Mouse (Mus musculus) MEL (cell line): ENCODE measurements around the gene Tmprss4.

Experiments
- CTCF ChIP-seq, 3 experiments: IDR thresholded peaks in 2 of 3; conservative IDR thresholded peaks in 1 of 3; 2 replicates each; pipeline ENCODE4 v1.5.1; 2011 to 2012; ENCODE audit warnings: low read length in 3 of 3, low read depth in 2 of 3, mild to moderate bottlenecking in 2 of 3, improper control_type of control experiment in 1 of 3, inconsistent platforms in 1 of 3, mixed read lengths in 1 of 3, moderate library complexity in 1 of 3; ENCODE audit not compliant: control insufficient read depth in 1 of 3, insufficient read depth in 1 of 3, poor library complexity in 1 of 3, severe bottlenecking in 1 of 3
- E2F4 ChIP-seq: IDR thresholded peaks from 2 replicates; pipeline ENCODE4 v1.6.1; 2011; ENCODE audit warnings: low read depth, low read length, improper control_type of control experiment, borderline replicate concordance
- MAFK ChIP-seq: IDR thresholded peaks from 2 replicates; pipeline ENCODE4 v1.6.1; 2011; ENCODE audit warnings: low read depth, mild to moderate bottlenecking, low read length, improper control_type of control experiment, borderline replicate concordance
- POLR2A ChIP-seq, 2 experiments: IDR thresholded peaks; 2 replicates each; pipeline ENCODE4 v1.6.1; 2011 to 2012; ENCODE audit warnings: low read length in 2 of 2, mild to moderate bottlenecking in 2 of 2, control low read depth in 1 of 2, improper control_type of control experiment in 1 of 2, low read depth in 1 of 2, moderate library complexity in 1 of 2; ENCODE audit not compliant: control insufficient read depth in 1 of 2, insufficient read depth in 1 of 2, poor library complexity in 1 of 2
- ZKSCAN1 ChIP-seq: IDR thresholded peaks from 2 replicates; pipeline ENCODE4 v1.6.1; 2012; ENCODE audit warnings: low read depth, mild to moderate bottlenecking, inconsistent platforms, low read length, improper control_type of control experiment, moderate library complexity

DNA sequence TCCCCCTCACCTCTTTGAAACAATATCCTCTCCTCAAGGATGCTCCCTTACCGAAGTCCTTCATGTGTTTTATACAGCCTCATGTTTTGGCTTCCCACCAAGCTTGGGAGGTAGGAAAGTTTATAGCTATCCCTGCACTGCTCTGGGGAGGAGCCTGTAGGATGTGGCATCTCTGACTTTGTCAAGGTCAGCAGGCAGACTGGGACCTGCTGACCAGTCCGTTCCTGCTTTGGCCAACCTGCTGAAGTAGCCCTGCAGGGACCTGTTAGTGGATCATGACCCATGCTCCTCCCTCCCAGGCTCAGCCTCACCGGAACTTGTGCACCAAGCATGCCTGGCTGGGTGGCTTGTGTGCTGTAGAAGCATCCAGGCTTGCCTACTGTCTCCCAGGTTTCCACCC is 61.2 kb downstream of the Tmprss4 start:
- TF ChIP-seq CTCF (IDR thresholded peaks at IDR 0.05 in 2 of 3, conservative IDR thresholded peaks at IDR 0.05 in 1 of 3; ENCODE audit: control insufficient read depth in 1 of 3, insufficient read depth in 1 of 3, low read depth in 2 of 3, low read length in 3 of 3, poor library complexity in 1 of 3, severe bottlenecking in 1 of 3), result no peak
- TF ChIP-seq E2F4, result no peak
- TF ChIP-seq ZKSCAN1, result no peak
- TF ChIP-seq MAFK, result no peak
- TF ChIP-seq POLR2A (IDR thresholded peaks at IDR 0.05; ENCODE audit: control insufficient read depth in 1 of 2, insufficient read depth in 1 of 2, low read depth in 1 of 2, low read length in 2 of 2, poor library complexity in 1 of 2), result no peak
